ENCODE assay signal across 28 mouse cellular contexts in the genomic region with DNA sequence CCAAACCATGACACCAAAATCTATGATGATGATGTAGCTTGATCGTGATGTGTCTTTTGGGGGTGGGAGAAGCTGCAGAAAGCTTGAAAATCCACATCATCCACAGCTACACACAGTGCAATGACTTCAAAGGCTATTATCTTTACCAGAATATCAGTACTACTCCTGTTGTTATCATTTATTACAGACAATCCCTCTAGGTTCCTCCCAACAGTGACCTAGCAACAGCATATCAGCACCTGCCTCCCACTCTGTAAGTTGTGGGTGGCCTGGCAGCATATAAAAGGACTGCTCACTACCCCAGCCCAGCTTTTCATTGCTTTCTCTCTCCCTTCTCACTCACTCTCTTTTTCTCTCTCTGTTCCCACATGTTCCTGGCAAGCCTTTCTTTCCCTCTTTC.
"Had no signal": no experiment of that assay in that cellular context is flagged by ENCODE, and none has a peak within 500 bp of the region (broad histone marks: within the 10 kb centered on the region; RNA-seq: fewer than 3 reads in every experiment).

No protein-coding gene starts in this region.

- H3K36me3 ChIP-seq: embryonic facial prominence, embryonic 10.5 days; embryonic facial prominence, embryonic 12.5 days; embryonic facial prominence, embryonic 13.5 days; embryonic facial prominence, embryonic 15.5 days; forebrain, embryonic 10.5 days; forebrain, embryonic 12.5 days; forebrain, embryonic 15.5 days had no signal

- H3K9me3 ChIP-seq: embryonic facial prominence, embryonic 10.5 days; embryonic facial prominence, embryonic 12.5 days; embryonic facial prominence, embryonic 13.5 days; embryonic facial prominence, embryonic 15.5 days; forebrain, embryonic 10.5 days; forebrain, embryonic 12.5 days; forebrain, embryonic 13.5 days; forebrain, embryonic 15.5 days had no signal

- ATAC-seq: forebrain, embryonic 13.5 days; forebrain, embryonic 14.5 days; forebrain, embryonic 15.5 days; forebrain, embryonic 16.5 days; forebrain, postnatal 0 days had no signal

- DNase-seq: cerebellum, adult 8-10 months; cerebellum, adult 9-10 months; cerebellum, adult 9-11 months; cerebellum, postnatal 10 days; cerebellum, postnatal 14 days; cerebellum, postnatal 25 days; cerebellum, postnatal 36 days; embryo, embryonic 11 days; forebrain, postnatal 0 days; gastrocnemius, adult 2 months; gastrocnemius, postnatal 10 days; gastrocnemius, postnatal 14 days; gastrocnemius, postnatal 25 days; gastrocnemius, postnatal 36 days; heart, adult 11 months; heart, adult 18-20 months; heart, adult 2 months had no signal

- H3K27ac ChIP-seq: embryonic facial prominence, embryonic 10.5 days; embryonic facial prominence, embryonic 12.5 days; embryonic facial prominence, embryonic 13.5 days; embryonic facial prominence, embryonic 15.5 days; forebrain, embryonic 10.5 days; forebrain, embryonic 12.5 days; forebrain, embryonic 13.5 days; forebrain, embryonic 15.5 days; gastrocnemius, adult 2 months; heart, adult 2 months had no signal

- H3K9ac ChIP-seq: embryonic facial prominence, embryonic 12.5 days; embryonic facial prominence, embryonic 13.5 days; embryonic facial prominence, embryonic 15.5 days; forebrain, embryonic 12.5 days; forebrain, embryonic 13.5 days; forebrain, embryonic 15.5 days; forebrain, postnatal 0 days had no signal

- H3K27me3 ChIP-seq: embryonic facial prominence, embryonic 12.5 days; embryonic facial prominence, embryonic 13.5 days; embryonic facial prominence, embryonic 15.5 days; forebrain, embryonic 12.5 days; forebrain, embryonic 13.5 days; forebrain, embryonic 15.5 days had no signal

- H3K4me1 ChIP-seq: embryonic facial prominence, embryonic 10.5 days; embryonic facial prominence, embryonic 12.5 days; embryonic facial prominence, embryonic 13.5 days; embryonic facial prominence, embryonic 15.5 days; forebrain, embryonic 10.5 days; forebrain, embryonic 12.5 days; forebrain, embryonic 13.5 days; forebrain, embryonic 15.5 days had no signal

- H3K4me3 ChIP-seq: embryonic facial prominence, embryonic 10.5 days; embryonic facial prominence, embryonic 12.5 days; embryonic facial prominence, embryonic 13.5 days; embryonic facial prominence, embryonic 15.5 days; erythroblast, embryonic 14.5 days; forebrain, embryonic 10.5 days; forebrain, embryonic 12.5 days; forebrain, embryonic 13.5 days; forebrain, embryonic 15.5 days; gastrocnemius, adult 2 months; heart, adult 2 months had no signal
